Mouse (Mus musculus): ENCODE measurements at regions not wholly inside any gene's neighbourhood (a gene's known extent, or its start where the extent isn't known, plus 50 kb on each side); places are given as distances from the start of the nearest gene placed in this dataset.

DNA sequence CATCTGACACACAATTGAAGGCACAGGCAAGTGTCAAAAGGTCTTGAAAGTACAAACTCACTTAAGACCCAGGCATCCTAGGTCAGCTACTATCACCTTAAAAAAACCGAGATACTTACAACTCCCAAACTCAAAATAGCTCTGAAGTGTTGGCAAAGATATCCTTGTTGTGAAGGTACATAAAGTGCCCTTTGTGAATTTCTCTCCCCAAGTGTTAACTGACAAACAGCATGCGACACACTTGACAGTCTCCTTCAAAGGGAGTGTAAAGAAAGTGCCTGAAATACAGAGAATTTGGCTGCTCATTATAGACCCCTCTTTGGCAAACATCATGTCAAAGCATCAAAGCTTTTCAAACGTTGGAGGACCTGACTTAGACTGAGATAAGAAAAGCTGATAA is 2634.2 kb downstream of the 9330182O14Rik start:
- H3ac ChIP-seq (ENCODE audit: control insufficient read depth, insufficient read length) = no peak overlapping the region
- no peaks in the 10 kb centered on the region for H3K36me3 ChIP-seq (ENCODE audit: control insufficient read depth, insufficient read depth)
- H3K4me3 ChIP-seq = no peak overlapping the region
- no peaks in the 10 kb centered on the region for H3K79me2 ChIP-seq (ENCODE audit: control insufficient read depth, insufficient read depth)
- TF ChIP-seq TCF12 (IDR thresholded peaks at IDR 0.05; ENCODE audit: insufficient read depth, poor library complexity, severe bottlenecking) (no peak), MYOG (IDR thresholded peaks at IDR 0.05; ENCODE audit: control insufficient read depth in 1 of 3, insufficient read depth in 1 of 3, insufficient read length in 2 of 3, low read depth in 2 of 3) (no peak), SRF (IDR thresholded peaks at IDR 0.05; ENCODE audit: control insufficient read depth, insufficient read length, low read depth) (no peak), MAX (IDR thresholded peaks at IDR 0.05; ENCODE audit: low read depth) (no peak), E2F4 (IDR thresholded peaks at IDR 0.05; ENCODE audit: insufficient read depth) (no peak), TCF3 (IDR thresholded peaks at IDR 0.05; ENCODE audit: insufficient read length, low read depth) (no peak), MYOD1 (IDR thresholded peaks at IDR 0.05; ENCODE audit: control insufficient read depth in 1 of 3, insufficient read length in 2 of 3, low read depth in 2 of 3) (no peak), POLR2AphosphoS2 (IDR thresholded peaks at IDR 0.05; ENCODE audit: insufficient read length, low read depth) (no peak), USF1 (IDR thresholded peaks at IDR 0.05; ENCODE audit: low read depth) (no peak), CEBPB (IDR thresholded peaks at IDR 0.05; ENCODE audit: insufficient read depth, poor library complexity, severe bottlenecking) (no peak), REST (IDR thresholded peaks at IDR 0.05; ENCODE audit: insufficient read depth, insufficient read length) (no peak), POLR2A (IDR thresholded peaks at IDR 0.05; ENCODE audit: insufficient read length, low read depth) (no peak)
- H3K4me2 ChIP-seq (ENCODE audit: low read depth) = no peak overlapping the region
- no peaks in the 10 kb centered on the region for H3K27me3 ChIP-seq (ENCODE audit: control insufficient read depth, insufficient read depth, insufficient read length)

- Histone ChIP-seq H3ac (ENCODE audit: control insufficient read depth, insufficient read length) (no peak overlapping the region), H3K79me2 (ENCODE audit: control insufficient read depth, insufficient read depth) (no peaks in the 10 kb centered on the region), H3K36me3 (ENCODE audit: control insufficient read depth, insufficient read depth) (no peaks in the 10 kb centered on the region), H3K4me3 (no peak overlapping the region), H3K4me2 (ENCODE audit: low read depth) (no peak overlapping the region), H3K27me3 (ENCODE audit: control insufficient read depth, insufficient read depth, insufficient read length) (no peaks in the 10 kb centered on the region)
- TF ChIP-seq POLR2A (IDR thresholded peaks at IDR 0.05; ENCODE audit: insufficient read length, low read depth) = no peak
- TF ChIP-seq TCF3 (IDR thresholded peaks at IDR 0.05; ENCODE audit: insufficient read length, low read depth) = no peak
- TF ChIP-seq MYOG (IDR thresholded peaks at IDR 0.05; ENCODE audit: control insufficient read depth in 1 of 3, insufficient read depth in 1 of 3, insufficient read length in 2 of 3, low read depth in 2 of 3) = no peak
These were observed 2645.7 kb downstream of the 9330182O14Rik start for GRCm38 (mm10) chr15:42779903-42780302.

DNA sequence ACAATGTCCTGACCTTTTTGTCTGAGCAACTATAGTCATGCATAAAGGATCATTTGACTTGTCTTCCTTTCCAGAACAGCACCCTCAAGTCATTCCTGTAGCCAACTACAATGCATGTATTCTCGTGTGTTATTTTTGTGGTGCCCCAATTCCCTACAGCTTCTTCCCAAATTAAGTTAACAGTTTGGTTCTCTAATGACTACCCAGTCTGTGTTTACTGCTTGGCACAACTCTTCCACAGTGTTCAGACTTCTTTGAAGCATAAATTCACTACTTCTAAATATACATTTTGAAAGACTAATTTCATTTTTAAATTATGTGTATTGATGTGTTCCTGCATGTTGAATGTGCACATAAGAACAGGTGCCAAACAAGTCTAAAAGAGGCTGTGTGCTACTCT is 2667.1 kb downstream of the 9330182O14Rik start:
- no peaks in the 10 kb centered on the region for H3K36me3 ChIP-seq (ENCODE audit: control insufficient read depth, insufficient read depth)
- no peak overlapping the region for H3K4me3 ChIP-seq
- H3ac ChIP-seq (ENCODE audit: control insufficient read depth, insufficient read length) = no peak overlapping the region
- H3K4me2 ChIP-seq (ENCODE audit: low read depth) = no peak overlapping the region
- H3K79me2 ChIP-seq (ENCODE audit: control insufficient read depth, insufficient read depth) = no peaks in the 10 kb centered on the region
- TF ChIP-seq MYOD1 (IDR thresholded peaks at IDR 0.05; ENCODE audit: control insufficient read depth in 1 of 3, insufficient read length in 2 of 3, low read depth in 2 of 3) = no peak
- no peak for TF ChIP-seq POLR2AphosphoS2 (IDR thresholded peaks at IDR 0.05; ENCODE audit: insufficient read length, low read depth)
- no peak for TF ChIP-seq TCF3 (IDR thresholded peaks at IDR 0.05; ENCODE audit: insufficient read length, low read depth)
- no peak for TF ChIP-seq MAX (IDR thresholded peaks at IDR 0.05; ENCODE audit: low read depth)
- TF ChIP-seq E2F4 (IDR thresholded peaks at IDR 0.05; ENCODE audit: insufficient read depth) = no peak
- no peak for TF ChIP-seq MYOG (IDR thresholded peaks at IDR 0.05; ENCODE audit: control insufficient read depth in 1 of 3, insufficient read depth in 1 of 3, insufficient read length in 2 of 3, low read depth in 2 of 3)
- TF ChIP-seq SRF (IDR thresholded peaks at IDR 0.05; ENCODE audit: control insufficient read depth, insufficient read length, low read depth) = no peak
- no peak for TF ChIP-seq USF1 (IDR thresholded peaks at IDR 0.05; ENCODE audit: low read depth)
- TF ChIP-seq REST (IDR thresholded peaks at IDR 0.05; ENCODE audit: insufficient read depth, insufficient read length) = no peak
- no peak for TF ChIP-seq CEBPB (IDR thresholded peaks at IDR 0.05; ENCODE audit: insufficient read depth, poor library complexity, severe bottlenecking)
- TF ChIP-seq POLR2A (IDR thresholded peaks at IDR 0.05; ENCODE audit: insufficient read length, low read depth) = no peak
- no peak for TF ChIP-seq TCF12 (IDR thresholded peaks at IDR 0.05; ENCODE audit: insufficient read depth, poor library complexity, severe bottlenecking)
- H3K27me3 ChIP-seq (ENCODE audit: control insufficient read depth, insufficient read depth, insufficient read length) = no peaks in the 10 kb centered on the region

DNA sequence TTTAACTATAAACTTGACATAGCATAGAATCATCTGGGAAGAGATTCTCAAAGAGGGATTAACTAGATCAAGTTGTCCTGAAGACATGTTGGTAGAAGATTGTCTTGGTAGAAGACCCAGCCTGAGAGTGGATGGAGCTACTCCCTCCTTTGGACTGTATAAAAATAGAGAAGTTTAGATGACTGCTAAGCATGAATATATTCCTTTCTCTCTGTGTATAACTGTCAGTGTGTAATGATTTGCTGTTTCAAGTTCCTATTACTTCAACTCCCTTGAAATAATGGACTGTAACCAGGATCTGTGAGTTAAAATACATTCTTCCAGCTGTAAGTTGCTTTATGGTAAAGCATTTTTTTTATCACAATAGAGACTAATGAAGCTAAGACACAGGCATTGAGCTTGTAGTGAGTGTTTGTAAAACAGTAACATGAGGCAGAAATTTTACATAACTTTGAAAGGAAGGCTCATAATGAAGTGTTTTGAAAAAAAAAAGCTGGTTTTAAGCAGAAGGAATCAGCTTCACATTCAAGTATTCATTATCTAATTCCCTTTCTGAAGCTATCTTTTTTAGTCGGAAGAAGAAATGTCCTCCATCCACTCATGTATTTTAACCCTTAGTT is 2676.8 kb downstream of the 9330182O14Rik start:
- Histone ChIP-seq H3K27me3 (ENCODE audit: control insufficient read depth, insufficient read depth, insufficient read length) (no peaks in the 10 kb centered on the region), H3K4me3 (no peak overlapping the region), H3K4me2 (ENCODE audit: low read depth) (no peak overlapping the region), H3K79me2 (ENCODE audit: control insufficient read depth, insufficient read depth) (no peaks in the 10 kb centered on the region), H3K36me3 (ENCODE audit: control insufficient read depth, insufficient read depth) (no peaks in the 10 kb centered on the region), H3ac (ENCODE audit: control insufficient read depth, insufficient read length) (no peak overlapping the region)
- TF ChIP-seq POLR2AphosphoS2 (IDR thresholded peaks at IDR 0.05; ENCODE audit: insufficient read length, low read depth) (no peak), MYOG (IDR thresholded peaks at IDR 0.05; ENCODE audit: control insufficient read depth in 1 of 3, insufficient read depth in 1 of 3, insufficient read length in 2 of 3, low read depth in 2 of 3) (no peak), TCF3 (IDR thresholded peaks at IDR 0.05; ENCODE audit: insufficient read length, low read depth) (no peak), MAX (IDR thresholded peaks at IDR 0.05; ENCODE audit: low read depth) (no peak), USF1 (IDR thresholded peaks at IDR 0.05; ENCODE audit: low read depth) (no peak), MYOD1 (IDR thresholded peaks at IDR 0.05; ENCODE audit: control insufficient read depth in 1 of 3, insufficient read length in 2 of 3, low read depth in 2 of 3) (no peak), REST (IDR thresholded peaks at IDR 0.05; ENCODE audit: insufficient read depth, insufficient read length) (no peak)

- no peak overlapping the region for H3K4me3 ChIP-seq
- TF ChIP-seq E2F4 (IDR thresholded peaks at IDR 0.05; ENCODE audit: insufficient read depth) = no peak
- TF ChIP-seq SRF (IDR thresholded peaks at IDR 0.05; ENCODE audit: control insufficient read depth, insufficient read length, low read depth) = no peak
- no peak for TF ChIP-seq POLR2AphosphoS2 (IDR thresholded peaks at IDR 0.05; ENCODE audit: insufficient read length, low read depth)
- no peak for TF ChIP-seq MAX (IDR thresholded peaks at IDR 0.05; ENCODE audit: low read depth)
- no peak for TF ChIP-seq POLR2A (IDR thresholded peaks at IDR 0.05; ENCODE audit: insufficient read length, low read depth)
- no peak for TF ChIP-seq TCF3 (IDR thresholded peaks at IDR 0.05; ENCODE audit: insufficient read length, low read depth)
- no peak for TF ChIP-seq MYOG (IDR thresholded peaks at IDR 0.05; ENCODE audit: control insufficient read depth in 1 of 3, insufficient read depth in 1 of 3, insufficient read length in 2 of 3, low read depth in 2 of 3)
- no peak for TF ChIP-seq CEBPB (IDR thresholded peaks at IDR 0.05; ENCODE audit: insufficient read depth, poor library complexity, severe bottlenecking)
- H3K4me2 ChIP-seq (ENCODE audit: low read depth) = no peak overlapping the region
- H3K79me2 ChIP-seq (ENCODE audit: control insufficient read depth, insufficient read depth) = no peaks in the 10 kb centered on the region
- H3K36me3 ChIP-seq (ENCODE audit: control insufficient read depth, insufficient read depth) = no peaks in the 10 kb centered on the region
- no peaks in the 10 kb centered on the region for H3K27me3 ChIP-seq (ENCODE audit: control insufficient read depth, insufficient read depth, insufficient read length)
- no peak overlapping the region for H3ac ChIP-seq (ENCODE audit: control insufficient read depth, insufficient read length)
These were observed 2681.0 kb downstream of the 9330182O14Rik start for GRCm38 (mm10) chr15:42815026-42815724.

All from myocyte (in vitro differentiated cells).